Mouse (Mus musculus) adipose tissue, adult 10 weeks (tissue): ENCODE data around the gene Clasrp. TPM values are rescaled to one million over a fixed set of nuclear protein-coding genes. Genes with fewer than 3 reads are reported as not detected.

Experiments
- polyA plus RNA-seq: library from polyadenylated mRNA; stranded (reverse); fragments of 350-450 nt; fragmentation: Illumina TruSeq; extraction: RNeasy Lipid Tissue Mini Kit (QIAGEN cat#74804); gene quantifications from one replicate; pipeline ENCODE4 v1.2.3, GENCODE M21; 2014; ENCODE audit warnings: low read depth, low replicate concordance

The Clasrp gene
- 40.3 TPM for polyA plus RNA-seq

DNA sequence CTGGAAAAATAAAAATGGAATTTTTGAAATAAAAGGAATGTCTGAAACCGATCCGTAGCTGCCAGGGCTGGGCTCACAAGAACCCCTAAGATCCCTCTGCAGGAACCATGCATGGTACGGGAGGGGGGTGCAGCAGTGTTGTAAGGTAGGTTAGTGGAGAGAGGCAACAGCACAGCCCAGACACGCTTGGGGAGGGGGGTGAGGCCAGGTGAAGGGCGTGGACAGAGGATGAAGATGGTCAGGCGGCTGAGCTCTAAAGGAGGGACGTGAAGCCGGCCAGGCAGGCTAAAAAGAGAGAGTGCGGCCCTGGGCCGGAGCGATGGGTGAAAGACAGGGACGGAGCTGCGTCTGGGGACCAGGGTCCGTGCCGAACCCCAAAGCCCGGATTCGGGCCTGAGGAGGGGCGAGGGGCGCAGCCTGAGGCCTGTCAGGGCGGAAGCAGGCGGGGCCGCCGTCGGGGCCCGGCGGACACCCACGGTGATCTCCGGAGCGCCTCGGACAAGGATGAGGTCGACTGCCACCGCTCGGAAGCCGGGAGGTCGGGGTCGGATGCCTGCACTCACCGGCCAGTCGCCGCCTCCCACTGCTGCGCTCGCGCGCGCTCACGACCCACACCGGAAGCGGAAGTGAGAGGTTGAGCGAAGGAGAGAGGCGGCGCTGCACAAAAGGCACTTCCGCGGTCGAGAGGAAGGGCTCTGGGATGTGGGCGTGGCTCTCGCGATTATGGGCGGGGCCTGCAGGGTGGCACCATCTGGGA, at the start of gene Clasrp:
TSS of gene Clasrp (minus strand) at position 638 of the 757 bp plus-strand sequence.

DNA sequence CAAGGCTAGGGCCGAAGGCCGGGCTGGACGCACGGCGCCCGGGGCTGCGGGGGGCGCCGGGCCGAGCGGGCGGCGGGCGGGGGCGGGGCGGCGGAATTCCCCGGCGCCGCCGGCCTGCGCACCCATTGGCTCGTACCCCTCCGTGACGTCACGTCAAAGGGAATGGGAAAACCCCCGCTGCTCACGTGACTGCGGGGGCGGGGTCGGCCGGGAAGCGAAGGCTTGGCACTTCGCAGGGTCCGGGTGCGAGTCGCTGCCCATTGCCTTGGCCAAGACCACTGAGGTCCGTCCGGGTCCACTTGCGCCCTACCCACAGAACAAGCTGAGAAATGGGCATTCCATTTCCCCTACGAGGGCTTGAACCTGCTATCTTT, 25.1 kb upstream of the Clasrp start, which contains the start of gene Relb:
TSS of gene Relb (minus strand) at position 78 of the 374 bp plus-strand sequence.

DNA sequence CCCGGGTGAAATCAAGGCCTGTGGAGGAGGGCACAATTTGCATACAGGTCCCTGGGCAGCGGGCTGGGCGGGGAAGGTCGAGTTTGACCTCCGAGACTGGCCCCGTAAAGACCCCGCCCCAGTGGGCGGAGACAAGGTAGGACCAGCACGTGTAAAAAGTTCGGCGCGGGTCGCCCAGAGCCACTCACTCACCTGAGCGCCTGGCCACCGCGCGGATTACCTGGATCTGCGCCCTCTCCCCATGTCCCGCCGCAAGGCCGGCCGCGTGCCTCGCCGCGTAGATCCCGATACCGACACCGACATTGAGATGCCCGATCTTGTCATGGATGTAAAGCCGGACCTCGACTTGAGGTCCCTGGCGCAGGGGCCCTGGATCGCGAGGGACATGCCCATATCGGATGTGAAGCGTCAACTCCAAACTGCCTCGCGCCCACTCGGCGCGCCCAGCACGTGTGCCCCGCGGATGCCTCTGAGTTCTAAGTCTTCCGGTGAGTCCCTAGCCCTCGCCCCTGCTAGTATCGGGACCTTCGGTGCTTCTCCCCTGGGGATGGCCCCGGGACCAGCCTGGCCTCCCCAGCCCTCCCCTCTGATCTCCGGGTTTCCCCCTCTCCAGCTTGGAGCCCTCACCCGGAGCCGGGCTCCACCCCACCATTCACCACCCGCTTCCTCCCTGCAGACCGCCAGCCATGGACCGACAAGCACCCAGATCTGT, 27.0 kb downstream of the Clasrp start, which contains the start of the genes Zfp296 and Gemin7:
TSS of gene Zfp296 (plus strand) at position 147 of the 712 bp plus-strand sequence.
TSS of gene Gemin7 (minus strand) at position 455 of the 712 bp plus-strand sequence.

DNA sequence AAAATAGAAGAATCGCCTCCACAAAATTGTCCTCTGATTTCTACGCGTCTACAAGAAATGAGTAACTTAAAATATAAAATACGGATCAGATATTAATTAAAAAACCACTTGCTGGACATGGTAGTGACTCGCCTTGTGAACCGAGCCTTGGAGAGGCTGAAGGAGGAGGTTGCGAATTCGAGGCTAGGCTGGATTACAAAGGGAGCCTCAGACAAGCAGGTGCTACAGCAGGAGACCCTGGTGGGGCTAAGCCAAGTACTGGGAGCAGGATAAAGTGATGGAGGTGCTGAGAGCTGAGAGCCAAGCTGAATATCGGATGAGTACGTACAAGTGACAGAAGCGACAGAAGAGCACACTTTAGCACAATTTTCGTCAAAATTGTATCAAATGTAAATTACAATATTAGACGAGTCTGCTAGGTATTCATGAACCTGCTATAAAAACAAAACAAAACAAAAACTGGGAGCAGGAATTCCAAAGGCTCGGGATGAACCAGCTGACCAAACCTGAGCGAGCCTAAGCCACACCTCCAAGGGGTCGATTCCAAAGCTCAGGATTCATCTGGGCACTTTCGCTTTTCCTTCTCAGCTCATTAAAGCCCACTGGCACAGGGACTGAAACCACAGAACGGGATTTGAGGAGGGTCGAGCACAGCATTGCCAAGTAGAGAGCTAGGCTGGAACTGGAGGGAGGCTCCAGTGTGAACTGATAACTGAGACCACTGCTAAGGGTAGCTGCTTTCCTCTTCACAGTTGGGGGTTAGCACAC, 41.5 kb downstream of the Clasrp start, which contains the start of gene Ppp1r37:
TSS of gene Ppp1r37 (minus strand) at position 434 of the 768 bp plus-strand sequence.

Other genes starting within 250 kb of the Clasrp start
- gene Cd3eap, start 245.0 kb downstream of the Clasrp start, polyA plus RNA-seq = 11.6 TPM
- 14.2 TPM for gene Ppp1r13l, start 244.7 kb downstream of the Clasrp start, polyA plus RNA-seq
- 18.9 TPM for gene Ercc2, start 222.5 kb downstream of the Clasrp start, polyA plus RNA-seq
- gene Klc3, start 200.4 kb downstream of the Clasrp start, polyA plus RNA-seq = 21.0 TPM
- 2.2 TPM for gene Ckm, start 199.7 kb downstream of the Clasrp start, polyA plus RNA-seq
- 15.0 TPM for gene Mark4, start 145.7 kb downstream of the Clasrp start, polyA plus RNA-seq
- 4.9 TPM for gene Exoc3l2, start 141.2 kb downstream of the Clasrp start, polyA plus RNA-seq
- gene Bloc1s3, start 96.1 kb downstream of the Clasrp start, polyA plus RNA-seq = 5.4 TPM
- 93.3 TPM for gene Trappc6a, start 96.1 kb downstream of the Clasrp start, polyA plus RNA-seq
- gene Nkpd1, start 86.6 kb downstream of the Clasrp start, polyA plus RNA-seq = 0.21 TPM
- 83.9 TPM for gene Ppp1r37, start 41.4 kb downstream of the Clasrp start, polyA plus RNA-seq
- 1.5 TPM for gene Zfp296, start 27.2 kb downstream of the Clasrp start, polyA plus RNA-seq
- gene Gemin7, start 26.9 kb downstream of the Clasrp start, polyA plus RNA-seq = 42.4 TPM
- 12.3 TPM for gene Relb, start 25.0 kb upstream of the Clasrp start, polyA plus RNA-seq
- 73.8 TPM for gene Clptm1, start 60.5 kb upstream of the Clasrp start, polyA plus RNA-seq
- 2.8 TPM for gene Apoc2, start 73.5 kb upstream of the Clasrp start, polyA plus RNA-seq
- not detected for gene Gm44805, start 76.9 kb upstream of the Clasrp start, polyA plus RNA-seq
- gene Apoc4, start 77.0 kb upstream of the Clasrp start, polyA plus RNA-seq = 4.9 TPM
- gene Apoc1, start 88.2 kb upstream of the Clasrp start, polyA plus RNA-seq = 298 TPM
- gene Apoe, start 94.7 kb upstream of the Clasrp start, polyA plus RNA-seq = 3,823 TPM
- gene Tomm40, start 111.0 kb upstream of the Clasrp start, polyA plus RNA-seq = 50.1 TPM
- 27.4 TPM for gene Nectin2, start 146.0 kb upstream of the Clasrp start, polyA plus RNA-seq
- 75.8 TPM for gene Bcam, start 166.5 kb upstream of the Clasrp start, polyA plus RNA-seq
- gene Cblc, start 192.3 kb upstream of the Clasrp start, polyA plus RNA-seq = 16.0 TPM
- 7.0 TPM for gene Bcl3, start 218.3 kb upstream of the Clasrp start, polyA plus RNA-seq
- gene Gm19345, start 247.5 kb upstream of the Clasrp start, polyA plus RNA-seq = not detected